25 mouse cellular contexts compared by ENCODE assay signal in the genomic region with DNA sequence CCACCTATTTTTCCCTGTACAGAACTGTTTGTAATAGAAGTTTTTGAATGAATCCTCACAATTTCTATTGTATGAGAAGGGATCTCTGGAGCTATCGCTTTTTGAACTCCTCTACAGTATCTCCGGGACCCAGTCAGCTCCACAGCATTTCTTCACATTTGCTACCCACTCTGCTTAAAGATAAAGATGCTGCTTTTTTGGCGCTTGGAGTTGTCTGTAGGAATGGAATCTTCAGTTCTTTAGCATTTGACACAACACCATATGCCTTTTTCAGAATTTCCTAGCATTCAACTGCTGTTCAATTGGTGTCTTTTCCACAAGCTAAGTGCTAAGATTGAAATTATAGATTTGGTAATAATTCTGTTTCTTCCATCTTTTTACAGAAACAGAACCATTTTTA.
A peak's percentile ranks its signal among the peaks of the same experiment; 100 is the strongest.
DNase-seq lines count a peak whose midpoint lies in the region; ATAC-seq lines count a peak whose summit lies in the region.
"Had no signal": no experiment of that assay in that cellular context is flagged by ENCODE, and none has a peak within 500 bp of the region (broad histone marks: within the 10 kb centered on the region; RNA-seq: fewer than 3 reads in every experiment).

No protein-coding gene starts in this region.

- H3K36me3 ChIP-seq in forebrain, embryonic 14.5 days (ENCODE audit: control insufficient read depth, insufficient read depth, low read length) = no peaks in the 10 kb centered on the region
- no peaks in the 10 kb centered on the region for H3K36me3 ChIP-seq in forebrain, embryonic 15.5 days
- H3K36me3 ChIP-seq: G1E; heart, embryonic 10.5 days; heart, embryonic 13.5 days; hindbrain, embryonic 12.5 days; hindbrain, embryonic 15.5 days had no signal

- 87% methylated on average over 3 of the region's 3 CpGs for WGBS in forebrain, embryonic 14.5 days
- WGBS in forebrain, embryonic 15.5 days = 81% methylated on average over 3 of the region's 3 CpGs

- H3K4me1 ChIP-seq in forebrain, embryonic 14.5 days (ENCODE audit: control insufficient read depth, insufficient read depth, low read length) = no peaks in the 10 kb centered on the region
- H3K4me1 ChIP-seq in forebrain, embryonic 15.5 days = no peaks in the 10 kb centered on the region
- H3K4me1 ChIP-seq: heart, embryonic 10.5 days; heart, embryonic 13.5 days; hindbrain, embryonic 12.5 days; hindbrain, embryonic 15.5 days had no signal

- H3K4me2 ChIP-seq in forebrain, embryonic 14.5 days (ENCODE audit: low read length) = no peak overlapping the region
- no peak overlapping the region for H3K4me2 ChIP-seq in forebrain, embryonic 15.5 days (replicated peaks)
- H3K4me2 ChIP-seq: heart, embryonic 13.5 days; hindbrain, embryonic 12.5 days; hindbrain, embryonic 15.5 days had no signal

- no peaks in the 10 kb centered on the region for H3K9me3 ChIP-seq in forebrain, embryonic 14.5 days (replicated peaks; ENCODE audit: control insufficient read depth, low read length)
- H3K9me3 ChIP-seq in forebrain, embryonic 15.5 days = no peaks in the 10 kb centered on the region
- H3K9me3 ChIP-seq: G1E; heart, embryonic 10.5 days; heart, embryonic 13.5 days; hindbrain, embryonic 12.5 days; hindbrain, embryonic 15.5 days had no signal

- ATAC-seq in forebrain, embryonic 14.5 days = no peak
- no peak for ATAC-seq in forebrain, embryonic 15.5 days (replicated peaks)
- peak; percentile 88 for ATAC-seq in frontal cortex, adult (ENCODE audit: low TSS enrichment)
- ATAC-seq: intestine, postnatal 0 days had no signal

- no peak overlapping the region for H3K27ac ChIP-seq in forebrain, embryonic 14.5 days (ENCODE audit: low read depth, low read length)
- no peak overlapping the region for H3K27ac ChIP-seq in forebrain, embryonic 15.5 days (replicated peaks)
- H3K27ac ChIP-seq: heart, adult 2 months; heart, embryonic 10.5 days; heart, embryonic 13.5 days; hindbrain, embryonic 12.5 days; hindbrain, embryonic 15.5 days had no signal

- peak; percentile 29 for DNase-seq in forebrain, embryonic 14.5 days (ENCODE audit: low spot score)
- no peak for DNase-seq in frontal cortex, postnatal 14 days (ENCODE audit: low spot score in 2 of 2)
- DNase-seq in brain, adult 2 months (ENCODE audit: low read depth, low spot score) = peak; percentile 59
- DNase-seq in telencephalon, adult 2 months (ENCODE audit: low read depth, low spot score) = peak; percentile 33
- no peak for DNase-seq in heart, postnatal 4 days
- DNase-seq: adrenal gland, adult 2 months; adrenal gland, postnatal 14 days; B cell, adult 2 months; cerebellum, adult 18-20 months; cerebellum, adult 9-10 months; cerebellum, postnatal 14 days; gastrocnemius, postnatal 10 days; gastrocnemius, postnatal 36 days; heart, adult 2 months; heart, postnatal 14 days; kidney, adult 2 months had no signal

- no peak overlapping the region for H3K4me3 ChIP-seq in forebrain, embryonic 14.5 days (ENCODE audit: low read depth, low read length)
- H3K4me3 ChIP-seq in forebrain, embryonic 15.5 days = no peak overlapping the region
- H3K4me3 ChIP-seq: heart, adult 2 months; heart, embryonic 10.5 days; heart, embryonic 13.5 days; hindbrain, embryonic 12.5 days; hindbrain, embryonic 15.5 days had no signal

- no peaks in the 10 kb centered on the region for H3K27me3 ChIP-seq in forebrain, embryonic 14.5 days (replicated peaks; ENCODE audit: control insufficient read depth, insufficient read depth, low read length)
- no peaks in the 10 kb centered on the region for H3K27me3 ChIP-seq in forebrain, embryonic 15.5 days
- H3K27me3 ChIP-seq: CH12.LX; heart, embryonic 13.5 days; hindbrain, embryonic 12.5 days; hindbrain, embryonic 15.5 days had no signal

- no peak overlapping the region for H3K9ac ChIP-seq in forebrain, embryonic 14.5 days (ENCODE audit: low read length)
- no peak overlapping the region for H3K9ac ChIP-seq in forebrain, embryonic 15.5 days (replicated peaks)
- H3K9ac ChIP-seq: heart, embryonic 13.5 days; hindbrain, embryonic 12.5 days; hindbrain, embryonic 15.5 days had no signal

Comparison
In these comparisons a context has a peak if more than half of its experiments do, and no peak if none do; other contexts are left out.
1. DNase-seq: peak in forebrain, embryonic 14.5 days (single experiment), brain, adult 2 months (single experiment) and telencephalon, adult 2 months (single experiment); none in frontal cortex, postnatal 14 days (0 of 2) and heart, postnatal 4 days (single experiment).